Mouse (Mus musculus): Measurements from ENCODE around the gene Flna.

GRCm38 (mm10) chrX:74282395-74283091 lies 32.9 kb upstream of the Flna start:
- TF ChIP-seq POLR2A (IDR thresholded peaks at IDR 0.05; ENCODE audit: insufficient read depth, low read depth, low read length) (no peak; the same call in 1 of the 2 replicates), CTCF (IDR thresholded peaks at IDR 0.05; ENCODE audit: insufficient read depth, low read depth, low read length) (no peak)
